Mouse (Mus musculus) liver, embryonic 14.5 days (tissue): ENCODE measurements at regions not wholly inside any gene's neighbourhood (a gene's known extent, or its start where the extent isn't known, plus 50 kb on each side); places are given as distances from the start of the nearest gene placed in this dataset.

Experiments
- ATAC-seq: fragments of 200-750 bp; cut with Nextera tagmentation; 2 replicates; pipeline ENCODE4 v1.8.0; 2017; ENCODE audit warnings: moderate number of reproducible peaks, mild to moderate bottlenecking, moderate library complexity; ENCODE audit not compliant: insufficient read depth
- DNase-seq, 3 experiments: peaks; one replicate each; pipeline ENCODE4 v3.0.0-alpha.2; 2012 to 2013; ENCODE audit warnings: low read depth in 3 of 3, low spot score in 3 of 3
- H3K27ac ChIP-seq: fragments of 300-500 bp; sonication (generic); 2 replicates; pipeline ENCODE4 v1.5.1; 2014; ENCODE audit warnings: moderate library complexity, mild to moderate bottlenecking, control low read depth, inconsistent platforms
- H3K27me3 ChIP-seq: fragments of 300-500 bp; sonication (generic); 2 replicates; pipeline ENCODE4 v1.6.1; 2014; ENCODE audit warnings: mild to moderate bottlenecking, low read length, moderate library complexity; ENCODE audit not compliant: control insufficient read depth, insufficient read depth
- H3K36me3 ChIP-seq: fragments of 300-500 bp; sonication (generic); replicated peaks from 2 replicates; pipeline ENCODE4 v1.6.1; 2014; ENCODE audit warnings: low read depth; ENCODE audit not compliant: control insufficient read depth, insufficient read depth
- H3K4me1 ChIP-seq, 2 experiments: fragments of 200-500 bp in 1 of 2; fragments of 300-500 bp in 1 of 2; sonication (generic) in 1 of 2; replicated peaks; 2 replicates each; pipeline ENCODE4 v1.6.1; 2012 to 2014; ENCODE audit warnings: antibody characterized with exemption in 1 of 2, inconsistent platforms in 1 of 2, low read length in 1 of 2; ENCODE audit not compliant: control insufficient read depth in 2 of 2, insufficient read depth in 2 of 2
- H3K4me2 ChIP-seq: fragments of 300-500 bp; sonication (generic); 2 replicates; pipeline ENCODE4 v1.6.1; 2014; ENCODE audit warnings: low read depth, mild to moderate bottlenecking, control low read depth, moderate library complexity
- H3K4me3 ChIP-seq, 2 experiments: fragments of 200-500 bp in 1 of 2; fragments of 300-500 bp in 1 of 2; sonication (generic) in 1 of 2; 2 replicates each; pipeline ENCODE4 v1.5.1; 2012 to 2014; ENCODE audit warnings: low read depth in 2 of 2, low read length in 2 of 2, mild to moderate bottlenecking in 2 of 2, control low read depth in 1 of 2, inconsistent platforms in 1 of 2, moderate library complexity in 1 of 2; ENCODE audit not compliant: insufficient read depth in 1 of 2
- H3K9ac ChIP-seq: fragments of 300-500 bp; sonication (generic); replicated peaks from 2 replicates; pipeline ENCODE4 v1.6.1; 2014; ENCODE audit warnings: mild to moderate bottlenecking, control low read depth, moderate library complexity
- H3K9me3 ChIP-seq: fragments of 300-500 bp; sonication (generic); 2 replicates; pipeline ENCODE4 v1.6.1; 2016; ENCODE audit warnings: low read length, mixed read lengths; ENCODE audit not compliant: control insufficient read depth
- CTCF ChIP-seq: IDR thresholded peaks from 2 replicates; pipeline ENCODE4 v1.5.1; 2016; ENCODE audit warnings: antibody characterized with exemption, low read depth, control low read depth
- EP300 ChIP-seq: IDR thresholded peaks from 2 replicates; pipeline ENCODE4 v1.6.1; 2016; ENCODE audit warnings: antibody characterized with exemption, low read depth
- WGBS: fragments of 180-500 bp; shearing (Covaris S2); extraction: QIAGEN DNeasy Blood & Tissue Kit; methylation state at CpG from one replicate; pipeline ENCODE4 v1.1.7; 2014; ENCODE audit not compliant: insufficient replicate concordance; 5-methylcytosine and 5-hydroxymethylcytosine counted together

DNA sequence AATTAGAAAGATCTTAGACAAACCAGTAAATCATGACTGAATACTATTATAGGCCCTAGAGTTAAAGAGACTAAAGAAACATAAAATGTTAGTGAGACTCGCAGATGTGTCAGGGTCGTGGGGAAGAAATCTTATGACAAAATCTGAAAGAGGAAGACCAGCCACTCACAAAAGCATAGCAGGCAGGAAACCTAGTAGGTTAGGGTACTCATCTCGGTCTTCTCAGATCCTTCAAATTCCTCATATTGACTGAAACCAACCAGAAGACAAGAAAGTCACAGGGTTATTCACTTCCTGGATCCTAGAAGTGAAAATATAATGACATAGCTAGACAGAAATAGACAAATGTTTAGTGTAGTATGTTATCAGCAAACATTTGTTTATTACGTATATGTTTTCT lies 387.5 kb downstream of the Cenpc1 start:
- H3K27me3 ChIP-seq, result no peaks in the 10 kb centered on the region
- no peak overlapping the region for H3K27ac ChIP-seq
- H3K9ac ChIP-seq, result no peak overlapping the region
- no peaks in the 10 kb centered on the region for H3K9me3 ChIP-seq
- ATAC-seq (no peak), DNase-seq (no peak)
- TF ChIP-seq EP300 (no peak), CTCF (no peak)
- no peak overlapping the region for H3K4me3 ChIP-seq
- no peaks in the 10 kb centered on the region for H3K4me1 ChIP-seq
- no peak overlapping the region for H3K4me2 ChIP-seq
- no peaks in the 10 kb centered on the region for H3K36me3 ChIP-seq
- 50% methylated on average over 4 of the region's 4 CpGs for WGBS

DNA sequence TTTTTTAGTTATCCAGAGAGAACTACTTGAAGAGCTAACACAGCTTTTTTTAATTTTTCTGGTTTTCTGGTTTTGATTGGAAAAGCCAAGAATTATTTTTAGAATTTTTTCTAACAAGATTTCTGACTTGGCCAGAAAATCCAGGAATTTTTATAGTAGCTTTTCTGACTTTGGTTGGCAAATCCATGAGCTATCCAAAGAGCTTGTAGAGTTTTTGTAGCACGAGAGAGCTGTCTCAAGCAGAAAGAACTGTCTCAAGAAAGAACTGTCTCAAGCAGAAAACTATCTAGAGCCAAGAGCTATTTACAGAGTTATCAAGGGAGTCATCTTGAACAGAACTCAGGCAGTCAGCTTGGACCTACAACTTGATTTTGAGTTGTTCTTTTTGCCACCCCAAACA lies 394.3 kb downstream of the Cenpc1 start:
- no peaks in the 10 kb centered on the region for H3K27me3 ChIP-seq
- ATAC-seq (no peak), DNase-seq (no peak)
- H3K4me2 ChIP-seq, result no peak overlapping the region
- no peaks in the 10 kb centered on the region for H3K9me3 ChIP-seq
- TF ChIP-seq CTCF, result no peak
- TF ChIP-seq EP300, result no peak
- no peaks in the 10 kb centered on the region for H3K4me1 ChIP-seq
- no peak overlapping the region for H3K27ac ChIP-seq
- WGBS, result 41% methylated on average over 1 of the region's 1 CpGs
- H3K9ac ChIP-seq, result no peak overlapping the region
- H3K36me3 ChIP-seq, result no peaks in the 10 kb centered on the region
- no peak overlapping the region for H3K4me3 ChIP-seq

DNA sequence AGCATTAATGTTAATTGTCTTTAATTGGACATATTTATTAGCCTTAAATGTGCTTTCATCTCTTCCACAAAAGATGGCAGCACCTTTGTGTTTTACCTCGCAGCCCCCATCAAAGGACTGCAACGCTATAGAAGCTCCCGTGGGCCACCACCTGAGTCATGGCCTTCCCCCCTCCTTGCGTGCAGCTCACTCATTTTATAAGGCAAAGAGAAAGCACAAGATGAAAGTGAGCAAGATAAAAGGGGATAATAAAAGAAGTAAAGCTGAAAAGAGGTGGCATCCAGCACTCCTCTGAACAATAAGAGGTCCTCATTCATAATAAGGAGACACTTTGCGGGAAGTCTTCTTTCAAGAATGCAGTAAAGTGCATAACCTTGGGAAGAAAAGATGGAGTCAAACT lies 403.9 kb downstream of the Cenpc1 start:
- Histone ChIP-seq H3K4me2 (no peak overlapping the region), H3K9me3 (no peaks in the 10 kb centered on the region), H3K36me3 (no peaks in the 10 kb centered on the region), H3K4me1 (no peaks in the 10 kb centered on the region), H3K27me3 (no peaks in the 10 kb centered on the region), H3K9ac (no peak overlapping the region), H3K27ac (no peak overlapping the region), H3K4me3 (no peak overlapping the region)
- no peak for DNase-seq
- no peak for ATAC-seq
- TF ChIP-seq CTCF (no peak), EP300 (no peak)
- WGBS, result 77% methylated on average over 5 of the region's 5 CpGs

DNA sequence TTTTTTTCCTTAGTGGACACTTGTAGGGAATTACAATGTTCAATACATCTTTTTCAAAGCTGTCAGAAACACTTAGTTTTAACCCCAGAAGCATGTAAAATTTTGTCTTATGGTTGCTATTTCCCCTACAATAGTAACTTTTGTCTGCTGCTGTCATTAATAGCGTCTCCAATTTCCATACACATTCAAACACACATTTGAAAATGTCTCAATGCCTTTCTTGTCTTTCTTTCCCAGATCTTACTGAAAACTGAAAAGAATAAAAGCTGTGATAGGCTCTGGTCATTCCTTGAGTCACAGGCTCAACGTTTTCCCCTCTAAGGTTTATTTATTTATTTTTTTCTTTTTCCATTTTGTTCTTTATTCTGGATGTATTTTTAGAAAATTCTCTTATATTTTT lies 444.3 kb downstream of the Cenpc1 start:
- WGBS, result 40% methylated on average over 2 of the region's 2 CpGs
- ATAC-seq (no peak), DNase-seq (no peak)
- Histone ChIP-seq H3K4me1 (no peaks in the 10 kb centered on the region), H3K4me3 (no peak overlapping the region), H3K27me3 (no peaks in the 10 kb centered on the region), H3K36me3 (no peaks in the 10 kb centered on the region), H3K9me3 (no peaks in the 10 kb centered on the region), H3K27ac (no peak overlapping the region), H3K4me2 (no peak overlapping the region), H3K9ac (no peak overlapping the region)
- TF ChIP-seq CTCF (no peak), EP300 (no peak)

DNA sequence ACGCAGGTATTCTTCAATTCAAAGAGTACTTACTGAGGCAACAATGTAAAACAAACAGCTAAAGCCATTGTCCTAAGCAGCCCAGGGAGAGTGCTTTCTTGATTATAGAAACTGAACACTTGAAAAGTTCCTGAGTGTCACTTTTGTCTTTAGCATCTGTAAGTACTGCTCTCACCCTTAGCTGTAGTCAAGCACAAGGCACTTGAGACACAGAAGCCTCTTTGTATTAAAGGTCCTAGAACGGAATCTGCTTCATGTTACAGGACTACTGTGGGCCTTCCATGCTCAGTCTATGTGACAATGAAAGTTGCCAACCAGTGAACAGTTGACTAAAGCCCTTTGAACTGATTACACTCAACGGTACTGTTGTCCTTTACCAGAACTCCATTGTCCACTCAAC lies 450.6 kb downstream of the Cenpc1 start:
- TF ChIP-seq CTCF (no peak), EP300 (no peak)
- Histone ChIP-seq H3K9me3 (no peaks in the 10 kb centered on the region), H3K4me3 (no peak overlapping the region), H3K36me3 (no peaks in the 10 kb centered on the region), H3K4me1 (no peaks in the 10 kb centered on the region), H3K4me2 (no peak overlapping the region), H3K27me3 (no peaks in the 10 kb centered on the region), H3K27ac (no peak overlapping the region), H3K9ac (no peak overlapping the region)
- no peak for ATAC-seq
- no peak for DNase-seq
- WGBS, result 56% methylated on average over 3 of the region's 3 CpGs
